Mouse (Mus musculus) E14TG2a.4 (cell line): ENCODE results near the gene Gm11037.

ENCODE experiments used
- H3K27me3 ChIP-seq: 2 replicates; pipeline ENCODE4 v1.6.1; 2014; ENCODE audit warnings: low read length, control low read depth; ENCODE audit not compliant: insufficient read depth
- H3K36me3 ChIP-seq: 2 replicates; pipeline ENCODE4 v1.6.1; 2014; ENCODE audit warnings: low read length, control low read depth; ENCODE audit not compliant: insufficient read depth
- H3K4me1 ChIP-seq: replicated peaks from 2 replicates; pipeline ENCODE4 v1.6.1; 2014; ENCODE audit warnings: low read depth, low read length, control low read depth
- H3K4me3 ChIP-seq: replicated peaks from 2 replicates; pipeline ENCODE4 v1.5.1; 2014; ENCODE audit warnings: mild to moderate bottlenecking, low read length
- H3K9me3 ChIP-seq: 2 replicates; pipeline ENCODE4 v1.6.1; 2014; ENCODE audit warnings: low read length, control low read depth
- CTCF ChIP-seq: conservative IDR thresholded peaks from 2 replicates; pipeline ENCODE4 v1.5.1; 2014; ENCODE audit warnings: low read length
- NANOG ChIP-seq: IDR thresholded peaks from 2 replicates; pipeline ENCODE4 v1.6.1; 2014; ENCODE audit warnings: borderline replicate concordance, low read length, mixed read lengths
- POU5F1 ChIP-seq: IDR thresholded peaks from 2 replicates; pipeline ENCODE4 v1.6.1; 2014; ENCODE audit warnings: low read length, borderline replicate concordance

The Gm11037 gene

DNA sequence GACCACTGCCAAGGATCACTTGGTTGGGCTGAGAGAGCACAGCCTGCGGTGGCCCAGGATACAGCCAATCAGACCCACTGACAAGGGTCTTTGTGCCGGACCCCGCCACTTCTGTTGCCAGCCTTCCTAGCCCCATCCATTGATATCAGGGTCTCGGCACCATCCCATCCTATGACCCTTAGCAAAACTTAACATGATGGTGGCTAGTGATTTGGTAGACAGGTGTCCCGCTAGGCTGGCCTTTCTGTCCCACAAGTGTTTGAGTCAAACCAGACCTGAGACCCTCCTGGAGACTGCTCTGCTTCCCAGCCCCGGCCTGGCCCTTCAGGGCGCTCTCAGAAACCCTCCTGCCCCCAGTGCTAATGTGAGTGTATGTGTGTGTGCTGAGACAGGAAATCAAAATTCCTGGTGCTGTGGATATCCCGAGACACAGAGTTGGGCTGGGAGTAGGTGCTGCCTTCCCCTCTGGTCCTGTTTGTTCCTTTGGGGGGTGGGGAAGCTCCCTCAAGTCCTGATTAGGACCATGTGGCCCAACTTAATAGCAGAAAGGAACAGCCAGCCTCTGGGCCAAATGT, 1.6 kb downstream of the Gm11037 start:
- Histone ChIP-seq H3K36me3 (no peaks in the 10 kb centered on the region), H3K4me3 (peak overlapping the region; percentile 45), H3K27me3 (no peaks in the 10 kb centered on the region; the same call in 1 of the 2 replicates), H3K4me1 (peaks cover 34% of the 10 kb centered on the region), H3K9me3 (no peaks in the 10 kb centered on the region)
- TF ChIP-seq CTCF, result no peak
- TF ChIP-seq POU5F1, result no peak
- TF ChIP-seq NANOG, result no peak

- Histone ChIP-seq H3K36me3 (no peaks in the 10 kb centered on the region), H3K4me3 (no peak overlapping the region; the same call in 1 of the 2 replicates), H3K4me1 (peaks cover 38% of the 10 kb centered on the region), H3K27me3 (no peaks in the 10 kb centered on the region; the same call in 1 of the 2 replicates), H3K9me3 (no peaks in the 10 kb centered on the region)
- no peak for TF ChIP-seq NANOG
- TF ChIP-seq POU5F1, result no peak
- no peak for TF ChIP-seq CTCF
Measured at GRCm38 (mm10) chr2:131135521-131136139, 2.3 kb downstream of the Gm11037 start.

GRCm38 (mm10) chr2:131138296-131138695, 5.0 kb downstream of the Gm11037 start:
- H3K27me3 ChIP-seq, result peaks cover 25% of the 10 kb centered on the region
- H3K4me3 ChIP-seq, result no peak overlapping the region
- no peaks in the 10 kb centered on the region for H3K9me3 ChIP-seq
- peaks cover 2% of the 10 kb centered on the region for H3K36me3 ChIP-seq
- TF ChIP-seq POU5F1, result no peak
- TF ChIP-seq CTCF, result no peak
- peaks cover 55% of the 10 kb centered on the region for H3K4me1 ChIP-seq

- TF ChIP-seq CTCF, result no peak
- no peak for TF ChIP-seq NANOG
- TF ChIP-seq POU5F1, result no peak
- peaks cover 29% of the 10 kb centered on the region for H3K27me3 ChIP-seq
Measured at GRCm38 (mm10) chr2:131138760-131139159, 5.5 kb downstream of the Gm11037 start.

DNA sequence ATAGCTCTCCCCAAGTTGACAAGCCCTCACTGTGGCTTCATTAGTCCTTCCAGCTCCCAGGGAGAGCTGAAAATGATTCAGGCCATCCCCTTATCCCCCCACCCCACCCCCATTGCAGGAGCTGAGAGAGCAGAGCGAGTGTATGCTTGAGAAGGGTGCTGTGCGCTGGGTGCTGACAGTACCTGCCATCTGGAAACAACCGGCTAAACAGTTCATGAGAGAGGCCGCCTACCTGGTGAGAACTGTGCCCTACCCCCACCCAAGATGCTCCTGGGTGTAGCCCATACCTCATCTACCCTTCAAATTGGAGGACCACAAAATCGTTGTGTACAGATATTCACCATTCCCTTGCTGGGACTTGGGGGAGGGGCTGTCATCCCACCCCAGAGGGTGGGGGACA, 6.0 kb downstream of the Gm11037 start:
- no peaks in the 10 kb centered on the region for H3K9me3 ChIP-seq
- peaks cover 7% of the 10 kb centered on the region for H3K36me3 ChIP-seq
- TF ChIP-seq NANOG (no peak), CTCF (no peak), POU5F1 (no peak)
- H3K4me1 ChIP-seq, result peaks cover 55% of the 10 kb centered on the region
- peaks cover 32% of the 10 kb centered on the region for H3K27me3 ChIP-seq
- H3K4me3 ChIP-seq, result no peak overlapping the region

More at GRCm38 (mm10) chr2:131138760-131139159, 5.5 kb downstream of the Gm11037 start:
- Histone ChIP-seq H3K36me3 (peaks cover 6% of the 10 kb centered on the region), H3K4me3 (no peak overlapping the region), H3K9me3 (no peaks in the 10 kb centered on the region), H3K4me1 (peaks cover 59% of the 10 kb centered on the region)

- no peaks in the 10 kb centered on the region for H3K9me3 ChIP-seq
- no peak for TF ChIP-seq NANOG
- no peak for TF ChIP-seq POU5F1
- no peak for TF ChIP-seq CTCF
- H3K4me3 ChIP-seq, result no peak overlapping the region
- peaks cover 10% of the 10 kb centered on the region for H3K36me3 ChIP-seq
- peaks cover 37% of the 10 kb centered on the region for H3K27me3 ChIP-seq
- H3K4me1 ChIP-seq, result peaks cover 55% of the 10 kb centered on the region
Measured at GRCm38 (mm10) chr2:131139886-131140532, 6.7 kb downstream of the Gm11037 start.

DNA sequence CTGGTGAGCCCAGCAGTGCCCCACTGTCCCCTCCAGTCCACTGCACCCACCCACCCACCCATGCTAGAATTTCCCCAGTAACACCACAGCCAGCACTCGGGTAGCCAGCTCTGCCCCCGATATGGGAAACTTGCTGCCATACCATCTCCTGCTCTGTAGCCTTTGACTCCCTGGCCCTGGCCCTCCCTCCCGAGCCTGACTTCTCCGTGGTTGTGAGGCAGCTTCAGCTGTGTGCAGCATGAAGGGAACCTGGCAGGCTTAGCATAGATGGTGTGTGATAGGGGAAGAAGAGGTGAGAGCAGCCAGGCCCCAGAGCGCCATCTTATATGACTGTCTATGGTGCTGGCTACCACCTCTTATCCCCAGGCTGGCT, 7.2 kb downstream of the Gm11037 start:
- TF ChIP-seq CTCF (no peak), NANOG (no peak), POU5F1 (no peak)
- Histone ChIP-seq H3K27me3 (peaks cover 37% of the 10 kb centered on the region), H3K4me1 (peaks cover 55% of the 10 kb centered on the region)

GRCm38 (mm10) chr2:131141336-131141986, 8.2 kb downstream of the Gm11037 start:
- peaks cover 37% of the 10 kb centered on the region for H3K27me3 ChIP-seq
- H3K9me3 ChIP-seq, result no peaks in the 10 kb centered on the region
- H3K4me1 ChIP-seq, result peaks cover 58% of the 10 kb centered on the region
- TF ChIP-seq POU5F1, result no peak
- TF ChIP-seq NANOG, result no peak
- no peak for TF ChIP-seq CTCF
- H3K4me3 ChIP-seq, result no peak overlapping the region
- H3K36me3 ChIP-seq, result peaks cover 23% of the 10 kb centered on the region

More for the DNA sequence above, 7.2 kb downstream of the Gm11037 start:
- H3K4me3 ChIP-seq, result no peak overlapping the region
- peaks cover 13% of the 10 kb centered on the region for H3K36me3 ChIP-seq
- H3K9me3 ChIP-seq, result no peaks in the 10 kb centered on the region

GRCm38 (mm10) chr2:131142592-131142991, 9.3 kb downstream of the Gm11037 start:
- H3K4me1 ChIP-seq, result peaks cover 69% of the 10 kb centered on the region
- peak overlapping the region; percentile 54 for H3K4me3 ChIP-seq
- peaks cover 37% of the 10 kb centered on the region for H3K27me3 ChIP-seq
- TF ChIP-seq CTCF (peak; percentile 84), NANOG (no peak), POU5F1 (no peak)
- peaks cover 34% of the 10 kb centered on the region for H3K36me3 ChIP-seq
- no peaks in the 10 kb centered on the region for H3K9me3 ChIP-seq
